Mouse (Mus musculus): ENCODE measurements around the gene Fam184a. TPM values are rescaled to one million over a fixed set of nuclear protein-coding genes. Genes with fewer than 3 reads are reported as not detected.
"Not testable (repeated sequence)": the region's sequence is repeated elsewhere in the genome, so short reads cannot be mapped to it uniquely, and the experiment has no call there.

Fam184a gene
- polyA plus RNA-seq, 1 experiment from 2014 or later, result 2.5 TPM

- Histone ChIP-seq H3K27ac (replicated peaks) (no peak overlapping the region), H3K9me3 (no peaks in the 10 kb centered on the region), H3K36me3 (no peaks in the 10 kb centered on the region), H3K9ac (no peak overlapping the region), H3K4me3 (no peak overlapping the region), H3K4me1 (peaks cover 5% of the 10 kb centered on the region), H3K4me2 (no peak overlapping the region), H3K27me3 (replicated peaks) (no peaks in the 10 kb centered on the region)
- no peak for ATAC-seq (ENCODE audit: extremely low read depth, insufficient number of reproducible peaks, low FRiP score, low TSS enrichment)
- 69% methylated on average over 4 of the region's 4 CpGs for WGBS
Measured at GRCm38 (mm10) chr10:53688952-53689584, 61.9 kb downstream of the Fam184a start.

- H3K36me3 ChIP-seq, result no peaks in the 10 kb centered on the region
- H3K9ac ChIP-seq, result no peak overlapping the region
- H3K4me1 ChIP-seq, result peaks cover 5% of the 10 kb centered on the region
- H3K9me3 ChIP-seq, result no peaks in the 10 kb centered on the region
- no peaks in the 10 kb centered on the region for H3K27me3 ChIP-seq (replicated peaks)
- no peak overlapping the region for H3K4me3 ChIP-seq
- no peak for ATAC-seq (ENCODE audit: extremely low read depth, insufficient number of reproducible peaks, low FRiP score, low TSS enrichment)
- no peak overlapping the region for H3K27ac ChIP-seq (replicated peaks)
- WGBS, result 76% methylated on average over 1 of the region's 1 CpGs
- H3K4me2 ChIP-seq, result no peak overlapping the region
Measured at GRCm38 (mm10) chr10:53688533-53688932, 62.4 kb downstream of the Fam184a start.

- WGBS, result 55% methylated on average over 5 of the region's 5 CpGs
- H3K4me2 ChIP-seq, result no peak overlapping the region
Measured at GRCm38 (mm10) chr10:53687888-53688287, 63.0 kb downstream of the Fam184a start.

GRCm38 (mm10) chr10:53685806-53686205, 65.1 kb downstream of the Fam184a start:
- Histone ChIP-seq H3K27me3 (replicated peaks) (no peaks in the 10 kb centered on the region), H3K27ac (replicated peaks) (no peak overlapping the region), H3K9me3 (no peaks in the 10 kb centered on the region), H3K36me3 (no peaks in the 10 kb centered on the region), H3K4me1 (peaks cover 5% of the 10 kb centered on the region), H3K9ac (no peak overlapping the region), H3K4me3 (no peak overlapping the region), H3K4me2 (no peak overlapping the region)
- ATAC-seq (ENCODE audit: extremely low read depth, insufficient number of reproducible peaks, low FRiP score, low TSS enrichment), result no peak
- 47% methylated on average over 3 of the region's 3 CpGs for WGBS

More at GRCm38 (mm10) chr10:53687888-53688287, 63.0 kb downstream of the Fam184a start:
- no peaks in the 10 kb centered on the region for H3K9me3 ChIP-seq
- no peak overlapping the region for H3K4me3 ChIP-seq
- H3K4me1 ChIP-seq, result peaks cover 5% of the 10 kb centered on the region
- ATAC-seq (ENCODE audit: extremely low read depth, insufficient number of reproducible peaks, low FRiP score, low TSS enrichment), result no peak
- no peak overlapping the region for H3K27ac ChIP-seq (replicated peaks)
- H3K9ac ChIP-seq, result no peak overlapping the region
- H3K36me3 ChIP-seq, result no peaks in the 10 kb centered on the region
- H3K27me3 ChIP-seq (replicated peaks), result no peaks in the 10 kb centered on the region

GRCm38 (mm10) chr10:53683226-53683625, 67.7 kb downstream of the Fam184a start:
- no peak overlapping the region for H3K4me2 ChIP-seq
- H3K36me3 ChIP-seq, result no peaks in the 10 kb centered on the region
- no peak for ATAC-seq (ENCODE audit: extremely low read depth, insufficient number of reproducible peaks, low FRiP score, low TSS enrichment)
- no peak overlapping the region for H3K9ac ChIP-seq
- no peak overlapping the region for H3K4me3 ChIP-seq
- no peaks in the 10 kb centered on the region for H3K9me3 ChIP-seq
- no peaks in the 10 kb centered on the region for H3K4me1 ChIP-seq
- H3K27me3 ChIP-seq (replicated peaks), result no peaks in the 10 kb centered on the region
- 79% methylated on average over 5 of the region's 5 CpGs for WGBS
- no peak overlapping the region for H3K27ac ChIP-seq (replicated peaks)

GRCm38 (mm10) chr10:53679690-53680557, 71.0 kb downstream of the Fam184a start:
- Histone ChIP-seq H3K4me2 (no peak overlapping the region), H3K36me3 (no peaks in the 10 kb centered on the region), H3K27me3 (replicated peaks) (no peaks in the 10 kb centered on the region), H3K4me1 (no peaks in the 10 kb centered on the region), H3K9ac (no peak overlapping the region), H3K9me3 (no peaks in the 10 kb centered on the region), H3K27ac (replicated peaks) (no peak overlapping the region), H3K4me3 (no peak overlapping the region)
- WGBS, result 68% methylated on average over 6 of the region's 6 CpGs
- no peak for ATAC-seq (ENCODE audit: extremely low read depth, insufficient number of reproducible peaks, low FRiP score, low TSS enrichment)

- H3K4me2 ChIP-seq, result 0 out of 2 replicates have a peak overlapping the region, but pooled peaks have one; percentile 20
Measured at GRCm38 (mm10) chr10:53661788-53662187, 89.1 kb downstream of the Fam184a start.

GRCm38 (mm10) chr10:53654239-53654638, 96.7 kb downstream of the Fam184a start:
- 69% methylated on average over 5 of the region's 5 CpGs for WGBS
- not testable (repeated sequence) for ATAC-seq (ENCODE audit: extremely low read depth, insufficient number of reproducible peaks, low FRiP score, low TSS enrichment); H3K36me3 ChIP-seq; H3K9me3 ChIP-seq; H3K27me3 ChIP-seq (replicated peaks); H3K4me3 ChIP-seq; H3K4me1 ChIP-seq; H3K4me2 ChIP-seq; H3K9ac ChIP-seq; H3K27ac ChIP-seq (replicated peaks)

More at GRCm38 (mm10) chr10:53661788-53662187, 89.1 kb downstream of the Fam184a start:
- Histone ChIP-seq H3K9me3 (no peaks in the 10 kb centered on the region), H3K4me1 (peaks cover 2% of the 10 kb centered on the region; the same call in 1 of the 2 replicates), H3K9ac (no peak overlapping the region), H3K27ac (replicated peaks) (peak overlapping the region; percentile 52), H3K4me3 (no peak overlapping the region), H3K27me3 (replicated peaks) (no peaks in the 10 kb centered on the region), H3K36me3 (no peaks in the 10 kb centered on the region)
- ATAC-seq (ENCODE audit: extremely low read depth, insufficient number of reproducible peaks, low FRiP score, low TSS enrichment), result no peak
- WGBS, result 40% methylated on average over 4 of the region's 4 CpGs

GRCm38 (mm10) chr10:53650683-53651082, 100.2 kb downstream of the Fam184a start:
- Histone ChIP-seq H3K4me2 (no peak overlapping the region), H3K27ac (replicated peaks) (no peak overlapping the region), H3K27me3 (replicated peaks) (no peaks in the 10 kb centered on the region), H3K4me1 (no peaks in the 10 kb centered on the region), H3K4me3 (no peak overlapping the region), H3K9me3 (no peaks in the 10 kb centered on the region), H3K9ac (no peak overlapping the region), H3K36me3 (no peaks in the 10 kb centered on the region; the same call in 1 of the 2 replicates)
- ATAC-seq (ENCODE audit: extremely low read depth, insufficient number of reproducible peaks, low FRiP score, low TSS enrichment), result no peak
- WGBS, result 77% methylated on average over 2 of the region's 2 CpGs

GRCm38 (mm10) chr10:53641507-53641906, 109.4 kb downstream of the Fam184a start:
- ATAC-seq (ENCODE audit: extremely low read depth, insufficient number of reproducible peaks, low FRiP score, low TSS enrichment), result no peak
- H3K27ac ChIP-seq (replicated peaks), result no peak overlapping the region
- H3K27me3 ChIP-seq (replicated peaks), result no peaks in the 10 kb centered on the region
- no peak overlapping the region for H3K9ac ChIP-seq
- no peaks in the 10 kb centered on the region for H3K36me3 ChIP-seq
- H3K4me2 ChIP-seq, result no peak overlapping the region
- no peaks in the 10 kb centered on the region for H3K4me1 ChIP-seq
- no peak overlapping the region for H3K4me3 ChIP-seq
- no peaks in the 10 kb centered on the region for H3K9me3 ChIP-seq

GRCm38 (mm10) chr10:53635246-53635971, 115.5 kb downstream of the Fam184a start:
- Histone ChIP-seq H3K4me1 (peaks cover 9% of the 10 kb centered on the region), H3K9ac (peak overlapping the region; percentile 33; the same call in 1 of the 2 replicates), H3K27ac (replicated peaks) (peak overlapping the region; percentile 87), H3K36me3 (no peaks in the 10 kb centered on the region), H3K9me3 (no peaks in the 10 kb centered on the region), H3K4me2 (peak overlapping the region; percentile 59), H3K4me3 (peak overlapping the region; percentile 34), H3K27me3 (replicated peaks) (no peaks in the 10 kb centered on the region)
- 34% methylated on average over 13 of the region's 13 CpGs for WGBS
- peak; percentile 46; the same call in 1 of the 2 replicates for ATAC-seq (ENCODE audit: extremely low read depth, insufficient number of reproducible peaks, low FRiP score, low TSS enrichment)

Measured in heart, embryonic 13.5 days (tissue).